Mouse (Mus musculus) kidney, adult 2 months (tissue): ENCODE data around the gene Ddhd1.

ENCODE experiments used
- CTCF ChIP-seq: fragments of 200-500 bp; conservative IDR thresholded peaks from 2 replicates; pipeline ENCODE4 v1.5.1; 2011; ENCODE audit warnings: low read depth, mild to moderate bottlenecking, control low read depth, low read length, moderate library complexity, mixed read lengths; ENCODE audit not compliant: insufficient read depth, insufficient read length
- POLR2A ChIP-seq: fragments of 200-500 bp; IDR thresholded peaks from one replicate; pipeline ENCODE4 v1.6.1; 2011; ENCODE audit warnings: low read depth, low read length, control low read depth

GRCm38 (mm10) chr14:45544905-45545304, 113.0 kb downstream of the Ddhd1 start:
- TF ChIP-seq CTCF: no peak
- TF ChIP-seq POLR2A: no peak
